Comparison of ENCODE assay signal across 13 mouse cellular contexts in the genomic region with DNA sequence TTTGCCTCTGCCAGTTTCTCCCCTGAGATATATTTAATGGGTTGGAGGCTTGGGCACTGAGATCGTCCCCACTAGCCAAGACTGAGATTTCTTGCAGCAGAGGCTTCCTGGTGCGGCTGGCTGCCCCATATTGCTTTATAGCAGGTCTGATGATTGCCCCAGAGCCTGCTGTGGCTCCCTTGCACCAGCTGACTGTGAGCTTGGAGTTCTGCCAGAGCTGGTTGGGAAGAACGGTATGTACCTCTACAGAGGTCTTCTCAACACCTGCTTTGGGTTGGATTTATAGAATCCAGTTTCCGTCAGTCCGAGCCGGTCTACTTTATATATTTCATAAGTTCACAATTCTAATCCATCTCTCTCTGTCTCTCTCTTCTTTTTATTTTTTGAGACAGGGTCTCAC. TPM values are rescaled to one million over a fixed set of nuclear protein-coding genes. Genes with fewer than 3 reads are reported as not detected.
DNase-seq lines count a peak whose midpoint lies in the region; ATAC-seq and TF ChIP-seq lines count a peak whose summit lies in the region.
"Had no signal": no experiment of that assay in that cellular context is flagged by ENCODE, and none has a peak within 500 bp of the region (broad histone marks: within the 10 kb centered on the region; RNA-seq: fewer than 3 reads in every experiment).

No protein-coding gene starts in this region.

- H3K36me3 ChIP-seq in liver, postnatal 0 days (replicated peaks; ENCODE audit: insufficient read depth, low read length): peaks cover 46% of the 10 kb centered on the region
- H3K36me3 ChIP-seq in liver, embryonic 12.5 days: peaks cover 36% of the 10 kb centered on the region
- H3K36me3 ChIP-seq in hindbrain, embryonic 16.5 days (ENCODE audit: control insufficient read depth, insufficient read depth, low read length): no peaks in the 10 kb centered on the region; the same call in 1 of the 2 replicates

- peaks cover 5% of the 10 kb centered on the region for H3K4me1 ChIP-seq in liver, postnatal 0 days (ENCODE audit: insufficient read depth)
- H3K4me1 ChIP-seq in liver, embryonic 12.5 days: peaks cover 10% of the 10 kb centered on the region
- H3K4me1 ChIP-seq in hindbrain, embryonic 16.5 days (ENCODE audit: control insufficient read depth, insufficient read depth, low read depth, low read length): no peaks in the 10 kb centered on the region; the same call in 1 of the 2 replicates

- intact Hi-C loops in gastrocnemius, adult 2 months (cut with DNase I): loop anchor here (2.0 kb wide), 1 partner anchor 88 kb away; no protein-coding TSS in a partner anchor
- intact Hi-C loops in heart, postnatal 36 days (cut with DNase I): no loop called here

- no peak overlapping the region for H3K4me2 ChIP-seq in liver, postnatal 0 days (ENCODE audit: low read depth, low read length)
- no peak overlapping the region for H3K4me2 ChIP-seq in liver, embryonic 12.5 days
- H3K4me2 ChIP-seq in hindbrain, embryonic 16.5 days (ENCODE audit: low read length): no peak overlapping the region
- H3K4me2 ChIP-seq: hindbrain, embryonic 13.5 days; liver, embryonic 15.5 days had no signal

- no peaks in the 10 kb centered on the region for H3K9me3 ChIP-seq in liver, postnatal 0 days (ENCODE audit: low read length)
- H3K9me3 ChIP-seq in liver, embryonic 12.5 days (replicated peaks): no peaks in the 10 kb centered on the region
- H3K9me3 ChIP-seq in hindbrain, embryonic 16.5 days (ENCODE audit: control insufficient read depth, low read length): no peaks in the 10 kb centered on the region
- H3K9me3 ChIP-seq: embryonic facial prominence, embryonic 10.5 days; hindbrain, embryonic 13.5 days; liver, embryonic 15.5 days had no signal

- TF ChIP-seq EP300 in liver, postnatal 0 days (IDR thresholded peaks at IDR 0.05; ENCODE audit: low read depth): peak; percentile 79

- TF ChIP-seq CTCF in gastrocnemius, adult 2 months (IDR thresholded peaks at IDR 0.05): no peak
- TF ChIP-seq CTCF in liver, postnatal 0 days (IDR thresholded peaks at IDR 0.05; ENCODE audit: low read depth): no peak

- peak overlapping the region; percentile 94 for H3K27ac ChIP-seq in gastrocnemius, adult 2 months
- H3K27ac ChIP-seq in liver, postnatal 0 days (ENCODE audit: low read depth): peak overlapping the region; percentile 64; the same call in 1 of the 2 replicates
- H3K27ac ChIP-seq in liver, embryonic 12.5 days: no peak overlapping the region
- no peak overlapping the region for H3K27ac ChIP-seq in hindbrain, embryonic 16.5 days (ENCODE audit: low read depth, low read length)
- H3K27ac ChIP-seq: embryonic facial prominence, embryonic 10.5 days; hindbrain, embryonic 13.5 days; liver, embryonic 15.5 days had no signal

- 67% methylated on average over 6 of the region's 6 CpGs for WGBS in liver, postnatal 0 days (ENCODE audit: insufficient replicate concordance)
- WGBS in liver, embryonic 12.5 days (ENCODE audit: insufficient replicate concordance): 80% methylated on average over 6 of the region's 6 CpGs
- WGBS in hindbrain, embryonic 16.5 days: 70% methylated on average over 6 of the region's 6 CpGs

- DNase-seq in gastrocnemius, adult 2 months: peak; percentile 90
- DNase-seq in gastrocnemius, postnatal 10 days: no peak
- DNase-seq in liver, postnatal 0 days: peak; percentile 75
- peak; percentile 50 to 56 for DNase-seq in heart, postnatal 36 days
- DNase-seq in lung, postnatal 4 days: peak; percentile 61 to 62
- no peak for DNase-seq in frontal cortex, postnatal 10 days (ENCODE audit: low spot score in 2 of 2)

- no peak overlapping the region for H3K4me3 ChIP-seq in gastrocnemius, adult 2 months
- no peak overlapping the region for H3K4me3 ChIP-seq in liver, postnatal 0 days (ENCODE audit: low read depth, low read length)
- no peak overlapping the region for H3K4me3 ChIP-seq in liver, embryonic 12.5 days
- no peak overlapping the region for H3K4me3 ChIP-seq in hindbrain, embryonic 16.5 days (ENCODE audit: low read length)
- H3K4me3 ChIP-seq: embryonic facial prominence, embryonic 10.5 days; hindbrain, embryonic 13.5 days; liver, embryonic 15.5 days had no signal

- no peak overlapping the region for H3K9ac ChIP-seq in liver, postnatal 0 days (replicated peaks)
- no peak overlapping the region for H3K9ac ChIP-seq in liver, embryonic 12.5 days
- H3K9ac ChIP-seq in hindbrain, embryonic 16.5 days (ENCODE audit: low read depth, low read length): no peak overlapping the region
- H3K9ac ChIP-seq: hindbrain, embryonic 13.5 days; liver, embryonic 15.5 days had no signal

- ATAC-seq in liver, postnatal 0 days: peak; percentile 81
- ATAC-seq in liver, embryonic 12.5 days: no peak
- ATAC-seq in hindbrain, embryonic 16.5 days: no peak
- ATAC-seq: forebrain, embryonic 16.5 days; Patski had no signal

- H3K27me3 ChIP-seq in liver, postnatal 0 days (ENCODE audit: insufficient read depth, low read length): no peaks in the 10 kb centered on the region
- no peaks in the 10 kb centered on the region for H3K27me3 ChIP-seq in liver, embryonic 12.5 days (replicated peaks)
- H3K27me3 ChIP-seq in hindbrain, embryonic 16.5 days (replicated peaks; ENCODE audit: control insufficient read depth, insufficient read depth, low read length): no peaks in the 10 kb centered on the region
- H3K27me3 ChIP-seq: hindbrain, embryonic 13.5 days; liver, embryonic 15.5 days; Patski had no signal

RNA-seq across cellular contexts. Expression of gene Tulp1, which starts 59.4 kb away (rescaled TPM):
- not detected for total RNA-seq in gastrocnemius, adult 2 months (2021)
- under 1 TPM; 0.40 to 0.50 TPM for total RNA-seq in gastrocnemius, postnatal 10 days (2021)
- polyA plus RNA-seq in liver, postnatal 0 days (2015; fragmentation: Nextera tagmentation; extraction: Ambion mirVana): 0.18 and 0.33 TPM in 2 replicates
- polyA plus RNA-seq in liver, embryonic 12.5 days (2016; fragmentation: Nextera tagmentation; extraction: Ambion mirVana): 1.4 and 1.6 TPM in 2 replicates
- not detected for total RNA-seq in heart, postnatal 36 days (2021)
- 1.5 and 1.6 TPM in 2 replicates for polyA plus RNA-seq in hindbrain, embryonic 16.5 days (2015; fragmentation: Nextera tagmentation; extraction: Ambion mirVana)
- polyA plus RNA-seq: Patski had no signal

Comparison
In these comparisons a context has a peak if more than half of its experiments do, and no peak if none do; other contexts are left out.
1. DNase-seq: peak in gastrocnemius, adult 2 months (single experiment), liver, postnatal 0 days (single experiment), heart, postnatal 36 days (2 of 2) and lung, postnatal 4 days (2 of 2); none in gastrocnemius, postnatal 10 days (single experiment) and frontal cortex, postnatal 10 days (0 of 2).
2. H3K27ac ChIP-seq: peak in gastrocnemius, adult 2 months (single experiment) and liver, postnatal 0 days (single experiment); none in liver, embryonic 12.5 days (single experiment) and hindbrain, embryonic 16.5 days (single experiment).